Mouse (Mus musculus): ENCODE data around the gene Nutf2-ps1.
"Not testable (repeated sequence)": the region's sequence is repeated elsewhere in the genome, so short reads cannot be mapped to it uniquely, and the experiment has no call there.

DNA sequence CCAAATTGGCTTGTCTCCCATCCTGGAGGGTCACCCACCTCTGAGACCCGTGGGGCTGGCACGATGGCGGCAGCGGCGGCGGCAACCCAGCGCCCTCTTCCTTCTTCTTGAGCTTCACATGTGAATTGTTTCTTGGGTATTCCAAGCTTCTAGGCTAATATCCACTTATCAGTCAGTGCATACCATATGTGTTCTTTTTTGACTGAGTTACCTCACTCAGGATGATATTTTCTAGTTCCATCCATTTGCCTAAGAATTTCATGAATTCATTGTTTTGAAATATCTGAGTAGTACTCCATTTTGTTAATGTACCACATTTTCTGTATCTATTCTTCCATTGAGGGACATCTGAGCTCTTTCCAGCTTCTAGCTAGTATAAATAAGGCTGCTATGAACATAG lies at the start of gene Nutf2-ps1:
- not testable (repeated sequence) for TF ChIP-seq CTCF (IDR thresholded peaks at IDR 0.05; ENCODE audit: borderline replicate concordance, insufficient read depth, low read length); POLR2A (IDR thresholded peaks at IDR 0.05; ENCODE audit: low read depth, low read length)

All from embryonic fibroblast, embryonic 13.5 days (primary cell).